Mouse (Mus musculus): ENCODE data around the gene Lrrk1. TPM values are rescaled to one million over a fixed set of nuclear protein-coding genes. Genes with fewer than 3 reads are reported as not detected.
A peak's percentile ranks its signal among the peaks of the same experiment; 100 is the strongest.

Lrrk1 gene
- total RNA-seq, 1 experiment from 2014 or later = 12.2 TPM

- DNase-seq = no peak
These were observed 3.3 kb downstream of the Lrrk1 start for GRCm38 (mm10) chr7:66384891-66385290.

GRCm38 (mm10) chr7:66384213-66384612 lies 3.9 kb downstream of the Lrrk1 start:
- no peak for DNase-seq

DNA sequence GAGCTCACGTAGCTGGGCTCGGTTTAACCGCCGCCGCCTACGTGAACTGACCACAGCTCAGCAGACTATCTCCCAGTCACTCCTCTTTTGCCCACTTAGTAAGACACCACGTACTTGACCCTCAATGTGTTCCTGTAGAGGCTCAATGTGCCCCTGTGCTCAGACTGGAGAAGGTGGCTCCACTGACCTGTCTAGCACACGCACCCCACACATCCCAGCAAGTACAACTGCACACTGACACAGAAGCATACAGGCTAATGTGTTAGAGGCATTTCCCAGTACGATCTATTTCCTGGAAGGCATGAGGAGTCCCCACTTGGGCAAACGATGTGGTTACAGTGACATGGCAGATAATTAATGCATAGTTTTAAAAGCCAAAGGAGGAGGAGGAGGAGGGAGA lies 11.6 kb downstream of the Lrrk1 start:
- no peak for DNase-seq

DNA sequence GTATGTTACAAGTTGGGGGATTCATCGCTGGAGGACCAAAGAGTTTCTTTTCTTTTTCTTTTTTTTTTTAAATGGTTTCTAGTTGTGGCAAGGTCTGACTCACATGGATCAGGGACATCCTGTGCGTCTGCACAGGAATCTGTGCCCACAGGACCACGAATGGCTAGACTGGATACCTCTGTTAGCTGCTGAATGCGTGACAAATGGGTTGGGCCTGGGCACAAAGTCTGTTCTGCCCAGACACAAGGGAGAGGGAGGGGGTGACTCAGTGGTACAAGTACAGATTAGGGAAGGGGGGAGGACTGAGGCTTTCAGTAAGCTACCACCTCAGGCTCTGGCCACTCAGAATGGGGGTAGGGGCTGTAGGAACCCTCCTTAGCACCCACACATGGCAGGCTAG lies 12.4 kb downstream of the Lrrk1 start:
- DNase-seq = peak; percentile 32

DNA sequence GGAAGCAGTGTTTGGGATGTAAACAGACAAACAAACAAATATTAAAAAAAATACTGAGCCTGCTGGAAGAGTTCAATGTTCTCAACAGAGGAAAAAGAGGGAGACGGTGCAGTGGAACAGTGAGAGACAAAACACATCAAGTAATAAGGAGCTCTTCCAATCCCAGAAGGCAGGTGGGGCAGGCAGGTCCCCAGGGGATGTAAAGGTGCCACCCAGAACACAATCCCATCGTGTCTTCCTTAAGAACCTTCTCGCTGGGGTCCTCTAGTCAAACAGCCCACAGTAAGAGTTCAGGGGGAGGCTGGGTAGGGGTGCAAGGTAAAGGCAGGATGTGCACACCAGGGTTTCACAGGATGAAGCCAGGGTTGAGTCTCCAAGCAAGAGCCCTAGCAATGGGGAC lies 14.8 kb downstream of the Lrrk1 start:
- no peak for DNase-seq

DNA sequence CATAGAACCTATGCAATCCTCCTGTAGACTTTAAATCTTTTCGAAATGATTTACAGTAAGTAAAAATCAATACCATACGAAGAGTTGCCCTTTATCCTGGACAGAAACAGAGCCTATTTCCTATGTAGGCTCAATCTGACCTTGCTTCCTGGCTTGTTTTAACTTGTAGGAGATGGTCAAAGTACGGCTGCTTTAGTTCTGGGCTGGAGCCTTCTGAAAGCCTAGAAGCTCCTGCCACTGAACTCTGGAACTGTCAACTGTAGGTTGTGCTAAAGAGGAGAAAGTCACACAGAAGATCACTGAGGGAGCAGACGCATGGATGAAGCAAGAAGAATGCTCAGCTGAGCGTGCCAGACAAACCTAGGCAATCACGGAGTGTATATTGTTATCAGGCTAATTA lies 17.2 kb downstream of the Lrrk1 start:
- DNase-seq = no peak

GRCm38 (mm10) chr7:66369934-66370445 lies 18.2 kb downstream of the Lrrk1 start:
- DNase-seq = no peak

- peak; percentile 13 for DNase-seq
These were observed 18.8 kb downstream of the Lrrk1 start for GRCm38 (mm10) chr7:66369071-66369933.

DNA sequence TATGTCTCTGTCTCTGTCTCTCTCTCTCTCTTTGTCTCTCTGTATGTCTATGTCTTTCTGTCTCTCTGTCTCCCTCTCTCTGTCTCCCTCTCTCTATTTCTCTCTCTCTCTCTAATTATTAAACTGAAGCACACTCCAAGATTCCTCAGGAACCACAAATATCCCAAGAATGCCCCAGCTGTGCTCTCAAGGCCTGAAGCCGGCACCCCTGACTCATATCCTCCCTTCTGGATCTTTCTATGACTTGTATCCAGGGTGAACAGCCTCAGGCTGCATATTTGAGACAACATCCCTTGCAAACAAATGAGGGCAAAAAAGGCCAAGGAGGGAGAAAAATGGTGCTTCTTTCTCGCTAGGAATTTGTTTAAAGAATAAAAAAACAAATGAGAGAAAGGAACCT lies 22.2 kb downstream of the Lrrk1 start, which contains the start of gene Gm10974:
TSS of gene Gm10974 (plus strand) at position 2 of the 400 bp plus-strand sequence.
- DNase-seq = peak; percentile 42

GRCm38 (mm10) chr7:66365411-66365810 lies 22.7 kb downstream of the Lrrk1 start:
- DNase-seq = no peak

DNA sequence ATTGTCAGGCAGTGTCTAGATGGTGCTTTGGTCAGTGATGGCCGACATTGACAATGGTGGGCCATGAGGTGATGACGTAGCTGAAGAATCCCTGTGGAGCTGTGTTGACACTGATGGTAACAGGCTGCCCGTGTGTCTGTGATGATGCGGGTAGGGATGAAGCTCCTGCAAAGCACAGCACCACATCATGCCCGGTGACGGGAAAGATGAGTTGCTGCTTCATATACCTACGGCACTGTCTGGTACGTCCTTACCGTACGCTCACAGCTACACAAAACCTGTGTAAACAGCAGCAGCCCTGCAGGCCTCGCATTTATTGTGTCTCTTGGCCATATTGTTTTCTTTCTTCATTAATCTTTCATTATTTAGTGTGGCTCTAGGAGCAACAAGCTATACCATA lies 23.7 kb downstream of the Lrrk1 start:
- DNase-seq = no peak

GRCm38 (mm10) chr7:66359044-66359443 lies 29.1 kb downstream of the Lrrk1 start:
- peak; percentile 45 for DNase-seq

DNA sequence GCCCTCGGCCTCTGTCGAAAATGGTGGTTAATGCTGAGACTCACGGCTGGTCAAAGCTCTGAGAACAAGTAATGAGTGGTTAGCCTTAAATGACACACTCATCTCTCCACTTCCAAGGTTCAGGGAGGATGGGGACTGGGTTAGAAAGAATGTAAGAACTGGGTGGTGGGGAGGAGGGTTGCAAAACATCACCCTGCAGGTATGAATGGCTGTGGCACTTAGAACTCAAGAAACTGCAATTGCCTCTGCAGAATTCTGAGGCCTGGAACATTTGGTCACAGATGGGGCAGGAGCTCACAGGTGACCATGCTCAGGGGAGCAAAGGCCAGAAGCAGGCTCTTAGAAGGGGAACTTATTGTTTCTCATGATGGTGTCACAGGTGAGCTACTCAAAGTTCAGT lies 29.7 kb downstream of the Lrrk1 start:
- DNase-seq = no peak

DNA sequence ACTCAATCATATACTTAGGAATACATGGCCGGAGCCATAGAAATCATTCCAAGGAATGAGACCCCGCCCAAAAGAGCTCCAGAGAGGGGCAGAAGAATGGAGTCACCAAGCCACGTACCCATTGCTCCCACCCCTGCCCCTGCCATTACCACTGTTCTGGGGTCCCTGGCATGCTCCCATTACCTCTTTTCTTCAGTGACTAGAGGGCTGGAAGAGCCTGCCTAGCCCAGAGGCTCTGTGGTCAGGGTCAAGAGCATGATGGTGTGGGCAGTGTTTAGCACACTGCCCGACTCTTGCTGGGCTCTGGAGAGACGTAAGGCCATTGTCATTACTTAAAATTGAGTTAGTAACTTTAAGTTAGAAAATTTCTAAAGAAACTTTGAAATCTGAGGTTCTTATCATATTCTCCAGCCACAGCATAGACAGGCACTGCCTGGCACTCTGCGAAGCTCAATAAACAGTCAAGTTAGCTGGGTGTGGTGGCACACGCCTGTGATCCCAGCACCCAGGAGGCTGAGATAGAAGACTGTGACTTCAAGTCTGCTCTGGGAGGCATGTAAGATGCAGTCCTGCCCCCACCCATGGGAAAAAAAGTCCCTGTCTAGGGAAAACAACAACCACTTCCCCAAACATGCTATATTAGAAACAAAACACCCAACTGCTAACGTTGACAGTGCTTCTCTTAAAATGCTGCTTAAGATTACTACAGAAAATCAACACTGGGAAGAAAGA lies 32.2 kb downstream of the Lrrk1 start:
- DNase-seq = no peak

DNA sequence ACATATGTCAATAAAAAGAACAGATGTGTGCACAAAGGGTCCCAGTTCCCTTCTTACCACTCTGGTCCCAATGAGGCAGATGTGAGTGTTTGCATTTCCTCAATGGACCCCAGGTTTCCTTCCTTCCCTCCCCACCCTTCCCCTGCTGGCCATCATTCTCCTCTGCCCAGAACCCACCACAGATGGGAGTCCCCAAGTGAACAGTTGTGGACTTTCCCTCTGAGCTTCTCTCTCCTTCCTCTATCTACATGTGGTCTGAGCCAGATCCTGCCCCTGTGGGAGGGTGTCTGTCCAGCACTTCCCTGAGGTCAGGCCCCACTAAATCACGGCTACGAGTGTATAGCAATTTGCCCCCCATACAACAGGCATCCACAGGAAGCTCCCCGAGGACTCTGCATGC lies 33.2 kb downstream of the Lrrk1 start:
- no peak for DNase-seq

- no peak for DNase-seq
These were observed 37.1 kb downstream of the Lrrk1 start for GRCm38 (mm10) chr7:66351074-66351473.

GRCm38 (mm10) chr7:66349670-66350069 lies 38.5 kb downstream of the Lrrk1 start:
- no peak for DNase-seq

GRCm38 (mm10) chr7:66348588-66348987 lies 39.6 kb downstream of the Lrrk1 start:
- no peak for DNase-seq

DNA sequence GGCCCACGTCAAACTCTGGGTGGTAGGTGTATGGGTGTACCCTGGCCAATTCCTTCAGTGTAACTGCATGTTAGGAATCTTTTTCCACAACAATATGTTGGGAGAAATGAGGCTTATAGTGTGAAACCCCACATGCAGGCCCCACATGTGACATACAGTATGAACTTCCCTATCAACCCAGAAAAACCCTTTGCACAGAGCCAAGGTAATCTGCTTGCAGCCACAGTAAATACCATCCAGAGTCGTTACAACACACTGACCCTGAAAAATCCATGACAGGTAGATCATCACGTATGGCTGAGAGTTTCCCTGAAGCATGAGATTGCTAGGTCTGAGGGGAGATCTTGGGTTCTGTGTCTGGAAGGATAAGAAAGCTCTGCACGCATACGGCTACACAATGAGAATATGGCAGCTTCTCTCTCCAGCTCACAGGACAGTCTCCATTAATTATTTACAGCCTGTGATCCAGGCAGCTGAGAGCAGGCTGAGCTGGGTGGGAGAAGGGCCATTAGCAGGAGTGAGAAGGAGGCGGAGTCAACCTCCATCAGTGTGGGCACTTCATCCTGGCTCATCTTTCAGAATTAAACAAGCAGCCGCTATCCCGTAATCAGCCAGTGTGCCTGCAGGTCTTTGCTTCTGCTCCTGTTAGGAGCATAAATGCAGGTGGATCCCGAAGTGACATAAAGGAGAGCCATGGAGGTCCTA lies 41.0 kb downstream of the Lrrk1 start:
- DNase-seq = no peak

DNA sequence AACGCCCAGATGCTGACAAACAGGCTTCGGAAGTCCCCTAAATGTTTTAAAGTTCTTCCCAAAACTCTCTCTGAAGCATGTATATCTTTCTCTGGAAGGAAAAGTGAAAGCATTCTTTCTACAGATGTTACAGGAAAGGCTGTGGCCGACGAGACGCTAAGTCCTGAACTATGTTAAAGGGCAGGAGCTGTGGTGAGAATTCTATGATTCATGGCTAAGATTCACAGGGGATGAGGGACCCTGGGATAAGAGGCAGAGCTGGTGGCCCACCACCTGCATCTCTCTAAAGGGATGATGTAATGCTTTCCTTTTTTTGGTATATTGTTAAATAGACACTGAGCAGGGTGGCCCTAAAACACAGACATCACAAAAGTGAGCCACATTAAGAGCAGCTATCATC lies 44.8 kb downstream of the Lrrk1 start:
- no peak for DNase-seq

GRCm38 (mm10) chr7:66342831-66343230 lies 45.3 kb downstream of the Lrrk1 start:
- DNase-seq = no peak

GRCm38 (mm10) chr7:66342323-66342722 lies 45.8 kb downstream of the Lrrk1 start:
- DNase-seq = peak; percentile 79

GRCm38 (mm10) chr7:66340044-66340443 lies 48.1 kb downstream of the Lrrk1 start:
- DNase-seq = no peak
